Mouse (Mus musculus) lung, postnatal 0 days (tissue): ENCODE measurements at regions not wholly inside any gene's neighbourhood (a gene's known extent, or its start where the extent isn't known, plus 50 kb on each side); places are given as distances from the start of the nearest gene placed in this dataset.

ENCODE experiments used
- ATAC-seq: fragments of 200-750 bp; cut with Nextera tagmentation; 2 replicates; pipeline ENCODE4 v1.8.0; 2017; ENCODE audit warnings: moderate library complexity
- DNase-seq: peaks from one replicate; pipeline ENCODE4 v3.0.0-alpha.2; 2016; ENCODE audit warnings: low spot score
- H3K27ac ChIP-seq: fragments of 300-500 bp; sonication (generic); 2 replicates; pipeline ENCODE4 v1.5.1; 2014; ENCODE audit warnings: antibody characterized with exemption, mild to moderate bottlenecking, low read length, mixed read lengths
- H3K27me3 ChIP-seq: fragments of 300-500 bp; sonication (generic); replicated peaks from 2 replicates; pipeline ENCODE4 v1.6.1; 2014; ENCODE audit warnings: low read length, mixed read lengths; ENCODE audit not compliant: insufficient read depth
- H3K36me3 ChIP-seq: fragments of 300-500 bp; sonication (generic); 2 replicates; pipeline ENCODE4 v1.6.1; 2014; ENCODE audit warnings: low read length, mixed read lengths; ENCODE audit not compliant: insufficient read depth
- H3K4me1 ChIP-seq: fragments of 300-500 bp; sonication (generic); 2 replicates; pipeline ENCODE4 v1.6.1; 2014; ENCODE audit warnings: antibody characterized with exemption, low read depth, low read length, mixed read lengths; ENCODE audit not compliant: insufficient read depth
- H3K4me2 ChIP-seq: fragments of 300-500 bp; sonication (generic); replicated peaks from 2 replicates; pipeline ENCODE4 v1.6.1; 2014; ENCODE audit warnings: low read depth, mild to moderate bottlenecking, low read length, moderate library complexity, mixed read lengths
- H3K4me3 ChIP-seq: fragments of 300-500 bp; sonication (generic); 2 replicates; pipeline ENCODE4 v1.5.1; 2014; ENCODE audit warnings: low read depth, low read length
- H3K9ac ChIP-seq: fragments of 300-500 bp; sonication (generic); replicated peaks from 2 replicates; pipeline ENCODE4 v1.6.1; 2014; ENCODE audit warnings: low read depth, mild to moderate bottlenecking
- H3K9me3 ChIP-seq: fragments of 300-500 bp; sonication (generic); 2 replicates; pipeline ENCODE4 v1.6.1; 2016; ENCODE audit warnings: low read length, mixed read lengths
- CTCF ChIP-seq: IDR thresholded peaks from 2 replicates; pipeline ENCODE4 v1.5.1; 2016; ENCODE audit warnings: antibody characterized with exemption, mild to moderate bottlenecking
- EP300 ChIP-seq: IDR thresholded peaks from 2 replicates; pipeline ENCODE4 v1.6.1; 2016; ENCODE audit warnings: antibody characterized with exemption, mild to moderate bottlenecking, control low read depth
- WGBS: fragments of 180-500 bp; shearing (Covaris S2); extraction: QIAGEN DNeasy Blood & Tissue Kit; methylation state at CpG from one replicate; pipeline ENCODE4 v1.1.7; 2014; 5-methylcytosine and 5-hydroxymethylcytosine counted together

GRCm38 (mm10) chr12:96509658-96510057 lies 817.6 kb downstream of the Flrt2 start:
- Histone ChIP-seq H3K27me3 (no peaks in the 10 kb centered on the region), H3K27ac (no peak overlapping the region), H3K4me2 (no peak overlapping the region), H3K4me3 (no peak overlapping the region), H3K36me3 (no peaks in the 10 kb centered on the region), H3K9ac (no peak overlapping the region), H3K4me1 (no peaks in the 10 kb centered on the region), H3K9me3 (no peaks in the 10 kb centered on the region)
- ATAC-seq (no peak), DNase-seq (no peak)
- 64% methylated on average over 1 of the region's 1 CpGs for WGBS
- TF ChIP-seq EP300, result no peak
- TF ChIP-seq CTCF, result no peak

- Histone ChIP-seq H3K4me3 (no peak overlapping the region), H3K9me3 (no peaks in the 10 kb centered on the region)
- 61% methylated on average over 1 of the region's 1 CpGs for WGBS
Observed at GRCm38 (mm10) chr12:96558824-96559223, 866.8 kb downstream of the Flrt2 start.

GRCm38 (mm10) chr12:96594845-96595244 lies 902.8 kb downstream of the Flrt2 start:
- H3K27ac ChIP-seq, result no peak overlapping the region
- no peak overlapping the region for H3K9ac ChIP-seq
- ATAC-seq, result no peak
- H3K9me3 ChIP-seq, result no peaks in the 10 kb centered on the region
- no peaks in the 10 kb centered on the region for H3K4me1 ChIP-seq
- TF ChIP-seq EP300, result no peak
- no peak for TF ChIP-seq CTCF
- no peak overlapping the region for H3K4me2 ChIP-seq
- 45% methylated on average over 3 of the region's 3 CpGs for WGBS
- no peak for DNase-seq
- H3K36me3 ChIP-seq, result no peaks in the 10 kb centered on the region
- H3K4me3 ChIP-seq, result no peak overlapping the region
- no peaks in the 10 kb centered on the region for H3K27me3 ChIP-seq

More at GRCm38 (mm10) chr12:96558824-96559223, 866.8 kb downstream of the Flrt2 start:
- Histone ChIP-seq H3K4me2 (no peak overlapping the region), H3K9ac (no peak overlapping the region), H3K27me3 (no peaks in the 10 kb centered on the region), H3K36me3 (no peaks in the 10 kb centered on the region), H3K4me1 (no peaks in the 10 kb centered on the region), H3K27ac (no peak overlapping the region)
- TF ChIP-seq EP300 (no peak), CTCF (no peak)
- DNase-seq, result no peak
- no peak for ATAC-seq

GRCm38 (mm10) chr12:96615134-96615533 lies 923.1 kb downstream of the Flrt2 start:
- DNase-seq, result no peak
- no peak for ATAC-seq
- no peak overlapping the region for H3K4me2 ChIP-seq
- no peak overlapping the region for H3K4me3 ChIP-seq
- 69% methylated on average over 2 of the region's 2 CpGs for WGBS
- H3K36me3 ChIP-seq, result no peaks in the 10 kb centered on the region
- TF ChIP-seq EP300 (no peak), CTCF (no peak)
- no peaks in the 10 kb centered on the region for H3K9me3 ChIP-seq
- H3K4me1 ChIP-seq, result no peaks in the 10 kb centered on the region
- no peaks in the 10 kb centered on the region for H3K27me3 ChIP-seq
- H3K27ac ChIP-seq, result no peak overlapping the region
- no peak overlapping the region for H3K9ac ChIP-seq

- Histone ChIP-seq H3K27me3 (no peaks in the 10 kb centered on the region), H3K4me3 (no peak overlapping the region), H3K4me1 (no peaks in the 10 kb centered on the region), H3K4me2 (no peak overlapping the region), H3K36me3 (no peaks in the 10 kb centered on the region), H3K9ac (no peak overlapping the region), H3K27ac (no peak overlapping the region), H3K9me3 (no peaks in the 10 kb centered on the region)
- no peak for ATAC-seq
- DNase-seq, result no peak
- 54% methylated on average over 4 of the region's 4 CpGs for WGBS
- TF ChIP-seq CTCF (no peak), EP300 (no peak)
Observed at GRCm38 (mm10) chr12:96615850-96616249, 923.8 kb downstream of the Flrt2 start.

- H3K4me2 ChIP-seq, result no peak overlapping the region
- H3K9ac ChIP-seq, result no peak overlapping the region
- WGBS, result 94% methylated on average over 2 of the region's 2 CpGs
- H3K9me3 ChIP-seq, result no peaks in the 10 kb centered on the region
- H3K27ac ChIP-seq, result no peak overlapping the region
- ATAC-seq (no peak), DNase-seq (no peak)
- H3K4me1 ChIP-seq, result no peaks in the 10 kb centered on the region
- no peak overlapping the region for H3K4me3 ChIP-seq
- no peak for TF ChIP-seq EP300
- no peak for TF ChIP-seq CTCF
- H3K36me3 ChIP-seq, result no peaks in the 10 kb centered on the region
- no peaks in the 10 kb centered on the region for H3K27me3 ChIP-seq
Observed at GRCm38 (mm10) chr12:96617226-96617625, 925.2 kb downstream of the Flrt2 start.
